Mouse (Mus musculus): ENCODE measurements at regions not wholly inside any gene's neighbourhood (a gene's known extent, or its start where the extent isn't known, plus 50 kb on each side); places are given as distances from the start of the nearest gene placed in this dataset.

DNA sequence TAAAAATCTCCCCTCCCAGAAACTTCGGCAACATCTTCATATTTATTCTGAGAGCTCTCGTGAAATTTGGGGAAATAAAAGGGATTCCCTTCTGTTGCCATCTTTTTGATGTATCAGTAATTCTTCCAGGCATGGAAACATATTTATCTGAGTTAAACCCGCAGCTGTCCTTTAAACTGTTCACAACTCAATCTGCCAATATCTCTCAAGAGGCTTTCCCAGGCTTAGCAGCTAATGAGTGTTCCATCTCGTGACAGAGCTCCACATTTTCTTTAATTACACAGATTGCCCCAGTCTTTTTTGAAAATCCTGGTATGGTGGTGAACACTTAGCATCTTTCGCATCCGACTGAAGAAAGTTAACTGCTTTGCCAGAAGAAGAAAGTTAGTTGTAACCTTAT, 149.5 kb downstream of the Anxa1 start:
- no peak for TF ChIP-seq EP300 (IDR thresholded peaks at IDR 0.05; ENCODE audit: low read depth)
- no peak for TF ChIP-seq CTCF (IDR thresholded peaks at IDR 0.05; ENCODE audit: low read depth)
